Mouse (Mus musculus) cerebellum, adult 2 months (tissue): ENCODE data around the gene Tmed3. TPM values are rescaled to one million over a fixed set of nuclear protein-coding genes. Genes with fewer than 3 reads are reported as not detected.

Experiments
- DNase-seq, 2 experiments: peaks; one replicate each; pipeline ENCODE4 v3.0.0; 2021
- H3K27ac ChIP-seq: fragments of 200-500 bp; 2 replicates; pipeline ENCODE4 v1.5.1; 2012; ENCODE audit warnings: low read length, control low read depth, inconsistent platforms; ENCODE audit not compliant: insufficient read depth
- H3K27me3 ChIP-seq: fragments of 200-500 bp; 2 replicates; pipeline ENCODE4 v1.6.1; 2012; ENCODE audit warnings: inconsistent platforms, mild to moderate bottlenecking, low read length, moderate library complexity; ENCODE audit not compliant: control insufficient read depth, insufficient read depth
- H3K4me1 ChIP-seq: fragments of 200-500 bp; 2 replicates; pipeline ENCODE4 v1.6.1; 2011; ENCODE audit warnings: low read length; ENCODE audit not compliant: control insufficient read depth, insufficient read depth
- H3K4me3 ChIP-seq: fragments of 200-500 bp; replicated peaks from 2 replicates; pipeline ENCODE3; 2011; ENCODE audit warnings: mild to moderate bottlenecking, low read depth, low read length, control low read depth; ENCODE audit not compliant: insufficient read depth
- CTCF ChIP-seq: fragments of 200-500 bp; IDR thresholded peaks from 2 replicates; pipeline ENCODE4 v1.5.1; 2011; ENCODE audit warnings: low read depth, mild to moderate bottlenecking, control low read depth, low read length, moderate library complexity, borderline replicate concordance; ENCODE audit not compliant: insufficient read depth
- POLR2A ChIP-seq: fragments of 200-500 bp; IDR thresholded peaks from 2 replicates; pipeline ENCODE4 v1.6.1; 2011; ENCODE audit warnings: low read length, control low read depth, borderline replicate concordance; ENCODE audit not compliant: insufficient read depth
- WGBS: fragments of 180-500 bp; shearing (Covaris S2); methylation state at CpG from one replicate; pipeline ENCODE4 v1.1.7; 2018; 5-methylcytosine and 5-hydroxymethylcytosine counted together
- polyA plus RNA-seq: library from polyadenylated mRNA; depleted of rRNA; stranded (reverse); fragments of >200 nt; gene quantifications from 2 replicates; pipeline ENCODE4 v1.2.3, GENCODE M21; 2012

Tmed3 gene
- polyA plus RNA-seq, 1 experiment: 45.0 TPM

DNA sequence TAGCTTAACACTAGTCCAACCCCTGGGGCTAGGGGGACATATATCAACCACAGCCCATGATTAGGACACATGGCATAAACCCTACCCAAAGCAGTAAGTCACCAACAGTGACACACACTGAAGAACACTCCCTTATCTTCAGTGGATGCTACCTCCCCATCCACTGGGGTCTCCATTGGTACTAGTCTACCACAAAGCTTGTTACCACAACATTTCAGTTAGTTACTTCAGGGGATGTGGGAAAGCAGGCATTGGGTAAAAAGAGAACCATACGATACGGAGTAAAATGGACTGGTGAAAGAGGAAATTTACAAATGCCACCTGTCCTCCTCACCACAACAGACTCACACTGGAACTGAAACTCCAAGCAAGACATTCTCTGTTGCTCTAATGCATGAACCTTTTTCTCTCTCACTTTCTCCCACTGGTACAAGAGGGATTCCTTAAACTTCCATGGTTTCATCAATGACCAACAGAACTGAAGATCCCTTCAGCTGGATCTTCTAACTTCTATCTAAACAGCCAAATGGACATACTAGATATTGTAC lies 3.9 kb downstream of the Tmed3 start:
- DNase-seq: no peak
- no peak for TF ChIP-seq POLR2A
- TF ChIP-seq CTCF: no peak
- Histone ChIP-seq H3K4me3 (no peak overlapping the region), H3K4me1 (no peaks in the 10 kb centered on the region), H3K27ac (no peak overlapping the region), H3K27me3 (no peaks in the 10 kb centered on the region)
- WGBS: 100% methylated on average over 2 of the region's 2 CpGs

DNA sequence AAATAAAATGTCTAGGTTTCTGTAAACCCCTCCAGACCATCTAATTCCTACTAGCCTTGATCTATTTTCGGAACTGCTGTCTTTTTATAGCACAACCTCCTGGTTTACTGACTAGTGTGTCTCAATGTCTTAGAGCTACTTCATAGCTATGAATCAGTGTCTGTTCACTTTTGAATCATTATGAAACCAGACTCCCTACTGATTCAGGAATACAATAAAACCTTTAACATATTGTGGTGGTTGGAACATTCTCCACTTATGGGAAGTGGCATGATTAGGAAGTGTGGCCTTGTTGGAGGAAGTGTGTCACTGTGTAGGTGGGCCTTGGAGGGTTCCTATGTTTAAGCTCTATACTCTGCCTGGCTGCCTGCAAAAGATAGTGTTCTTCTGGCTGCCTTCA lies 9.7 kb downstream of the Tmed3 start:
- Histone ChIP-seq H3K4me3 (no peak overlapping the region), H3K27me3 (no peaks in the 10 kb centered on the region), H3K4me1 (no peaks in the 10 kb centered on the region), H3K27ac (no peak overlapping the region)
- WGBS: 91% methylated on average over 1 of the region's 1 CpGs
- DNase-seq: no peak
- TF ChIP-seq POLR2A (no peak), CTCF (no peak)

DNA sequence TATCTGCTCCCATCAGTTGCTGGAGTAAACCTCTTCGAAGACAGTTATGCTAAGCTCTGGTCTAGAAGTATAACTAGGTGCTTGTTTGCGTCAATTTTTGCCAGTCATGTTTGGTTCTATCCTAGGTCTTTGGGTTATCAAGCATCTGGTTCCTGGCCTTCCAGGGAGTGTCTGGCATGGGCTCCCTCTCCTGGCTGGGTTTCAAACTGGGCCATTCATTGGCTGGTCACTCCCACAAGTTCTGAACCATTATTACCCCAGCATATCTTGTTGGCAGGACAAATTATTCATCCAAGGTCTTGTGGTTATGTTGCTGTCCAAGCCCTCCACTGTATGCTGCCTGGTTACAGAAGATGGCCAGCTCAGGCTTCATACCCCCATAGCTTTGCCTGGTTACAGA lies 11.2 kb downstream of the Tmed3 start:
- no peak overlapping the region for H3K4me3 ChIP-seq
- no peak overlapping the region for H3K27ac ChIP-seq
- WGBS: 80% methylated on average over 2 of the region's 2 CpGs
- no peaks in the 10 kb centered on the region for H3K27me3 ChIP-seq
- H3K4me1 ChIP-seq: no peaks in the 10 kb centered on the region
- TF ChIP-seq CTCF: no peak
- no peak for TF ChIP-seq POLR2A
- DNase-seq: no peak

DNA sequence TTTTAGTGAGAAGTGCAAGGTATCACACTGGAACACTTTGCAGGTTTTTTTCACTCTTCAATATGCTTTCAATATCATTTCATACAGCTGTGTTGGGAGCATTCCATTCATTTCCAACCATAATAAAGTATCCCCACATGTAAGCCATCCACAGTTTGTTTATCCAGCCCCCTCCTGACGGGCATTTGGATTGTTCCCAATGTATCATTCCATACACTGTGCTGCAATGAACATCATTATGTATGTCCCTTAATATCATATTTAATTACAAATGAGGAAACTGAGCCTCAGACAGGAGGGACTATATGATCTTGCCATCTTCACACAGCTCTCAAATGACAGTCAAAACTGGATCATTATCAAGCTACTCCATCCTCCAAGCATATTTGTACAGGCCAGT lies 15.7 kb downstream of the Tmed3 start:
- no peak for DNase-seq
- WGBS: 62% methylated on average over 1 of the region's 1 CpGs
- no peak overlapping the region for H3K27ac ChIP-seq

DNA sequence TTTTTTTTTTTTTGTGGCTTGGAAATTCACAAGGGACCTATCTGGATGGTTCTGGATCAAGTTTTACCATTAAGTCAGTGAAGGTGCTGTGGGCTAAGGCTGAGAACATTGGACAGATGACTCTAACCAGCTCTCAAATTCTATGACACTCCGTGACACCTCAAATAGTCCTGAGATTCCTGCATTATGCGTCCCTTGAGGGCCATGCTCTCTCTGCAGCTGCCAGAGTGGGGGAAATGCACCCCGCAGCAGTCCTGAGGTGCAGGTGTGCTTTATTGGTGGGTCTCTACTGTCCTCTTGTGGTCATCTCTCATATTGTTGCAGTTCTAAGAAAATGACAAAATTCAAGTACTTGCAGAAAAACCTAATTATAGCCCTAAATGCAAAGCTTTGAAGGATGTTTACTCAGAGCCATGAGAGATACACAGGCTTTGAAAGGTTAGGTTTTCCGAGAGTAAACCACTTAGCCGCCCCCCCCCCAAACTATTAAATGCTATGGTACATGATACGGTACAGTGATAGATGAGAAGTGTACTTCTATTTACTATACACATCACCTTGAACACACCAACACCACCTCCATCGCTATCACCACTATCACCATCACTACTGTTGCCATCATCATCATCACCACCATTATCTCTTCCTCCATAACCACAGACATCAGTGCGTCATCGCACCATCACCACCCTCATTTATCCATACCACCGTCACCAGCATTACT lies 17.2 kb downstream of the Tmed3 start:
- WGBS: 63% methylated on average over 10 of the region's 10 CpGs
- Histone ChIP-seq H3K27ac (no peak overlapping the region), H3K4me1 (no peaks in the 10 kb centered on the region), H3K27me3 (no peaks in the 10 kb centered on the region), H3K4me3 (no peak overlapping the region)
- peak in 1 of 2 experiments; percentile 10 for DNase-seq
- TF ChIP-seq CTCF (peak; percentile 64; the same call in 1 of the 2 replicates), POLR2A (no peak)

More for the DNA sequence above, 15.7 kb downstream of the Tmed3 start:
- TF ChIP-seq CTCF (no peak), POLR2A (no peak)
- H3K27me3 ChIP-seq: no peaks in the 10 kb centered on the region
- H3K4me1 ChIP-seq: no peaks in the 10 kb centered on the region
- H3K4me3 ChIP-seq: no peak overlapping the region

DNA sequence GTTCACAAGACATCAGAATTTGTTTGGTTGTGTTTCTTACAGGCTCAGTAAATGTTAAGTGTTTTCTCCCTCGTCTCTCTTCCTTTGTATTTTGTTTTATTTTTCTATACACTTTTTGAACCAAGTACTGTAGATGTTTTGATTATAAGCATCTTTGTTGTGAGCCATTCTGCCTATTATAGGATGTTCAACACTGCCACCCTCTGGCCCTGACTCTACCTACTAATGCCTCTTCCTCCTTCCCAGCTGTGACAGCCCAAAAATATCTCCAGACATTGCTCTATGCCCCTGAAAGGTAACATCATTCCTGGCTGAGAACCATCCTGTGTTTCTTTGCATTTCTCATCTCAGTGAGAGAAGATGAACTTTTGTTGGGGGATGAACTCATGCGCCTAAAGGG lies 18.6 kb downstream of the Tmed3 start:
- H3K27me3 ChIP-seq: no peaks in the 10 kb centered on the region
- no peak overlapping the region for H3K4me3 ChIP-seq
- TF ChIP-seq CTCF: no peak
- no peak for TF ChIP-seq POLR2A
- H3K27ac ChIP-seq: no peak overlapping the region
- no peak for DNase-seq
- H3K4me1 ChIP-seq: no peaks in the 10 kb centered on the region
- 78% methylated on average over 2 of the region's 2 CpGs for WGBS

DNA sequence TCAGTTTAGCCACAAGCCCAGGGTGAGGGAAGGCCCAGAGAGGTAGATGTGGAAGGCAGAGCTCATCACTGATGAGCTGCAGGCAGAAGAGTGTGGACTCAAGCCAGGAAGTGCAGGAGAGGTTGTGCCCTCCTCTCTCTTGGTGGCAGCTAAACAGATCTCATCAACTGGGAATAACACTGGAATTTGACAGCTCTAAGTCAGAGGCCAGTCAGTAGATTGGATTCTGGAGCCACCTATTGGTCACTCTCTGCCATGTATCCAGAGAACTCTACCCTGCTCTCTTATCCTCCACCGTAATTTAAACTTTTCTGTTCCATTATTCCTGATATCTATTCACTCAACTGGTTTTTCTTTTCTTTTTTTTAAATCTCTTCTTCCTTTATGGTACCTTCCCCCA lies 25.9 kb downstream of the Tmed3 start:
- WGBS: 49% methylated on average over 1 of the region's 1 CpGs
- peak in 1 of 2 experiments; percentile 7 for DNase-seq
- no peaks in the 10 kb centered on the region for H3K27me3 ChIP-seq
- no peak overlapping the region for H3K27ac ChIP-seq
- no peak overlapping the region for H3K4me3 ChIP-seq
- no peak for TF ChIP-seq POLR2A
- peak; percentile 49; the same call in 1 of the 2 replicates for TF ChIP-seq CTCF
- H3K4me1 ChIP-seq: no peaks in the 10 kb centered on the region

DNA sequence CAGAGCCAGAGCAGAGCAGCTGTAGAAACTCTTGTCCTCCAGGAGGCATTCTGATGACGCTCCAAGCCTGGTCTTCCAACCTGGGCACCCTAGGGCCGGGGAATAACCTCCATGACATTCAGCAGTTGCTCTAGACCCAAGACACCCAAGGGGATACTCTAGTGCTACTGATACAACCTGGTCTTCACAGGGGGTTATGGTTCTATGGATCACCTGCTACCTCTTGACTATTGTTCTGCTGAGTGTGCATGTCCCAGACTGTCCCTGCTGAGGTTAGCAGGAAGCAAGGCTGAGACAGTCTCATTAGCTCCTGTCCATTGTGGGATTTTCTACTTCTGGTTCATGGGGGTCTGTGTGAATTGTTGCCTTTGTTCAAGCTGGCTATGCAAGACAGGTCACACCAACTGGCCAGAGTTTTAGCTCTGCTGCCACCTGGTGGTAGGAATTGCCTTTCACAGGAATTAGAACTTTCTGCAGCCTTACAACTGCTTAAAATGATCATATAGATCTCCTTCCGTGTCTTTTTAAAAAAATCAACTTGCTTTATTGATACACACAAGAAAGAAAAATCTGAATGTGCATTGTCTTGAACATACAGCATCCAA lies 30.8 kb downstream of the Tmed3 start:
- peak; percentile 60 to 75 for DNase-seq
- H3K27me3 ChIP-seq: no peaks in the 10 kb centered on the region

More for the DNA sequence above, 30.8 kb downstream of the Tmed3 start:
- peak; percentile 86 for TF ChIP-seq CTCF
- no peak for TF ChIP-seq POLR2A
- H3K27ac ChIP-seq: no peak overlapping the region
- 44% methylated on average over 3 of the region's 3 CpGs for WGBS
- H3K4me3 ChIP-seq: no peak overlapping the region
- H3K4me1 ChIP-seq: no peaks in the 10 kb centered on the region
